Comparison of ENCODE assay signal across 31 mouse cellular contexts in genomic region chr6:54737255-54737654, GRCm38 (mm10). TPM values are rescaled to one million over a fixed set of nuclear protein-coding genes. Genes with fewer than 3 reads are reported as not detected.
DNase-seq lines count a peak whose midpoint lies in the region; ATAC-seq and TF ChIP-seq lines count a peak whose summit lies in the region.
"Had no signal": no experiment of that assay in that cellular context is flagged by ENCODE, and none has a peak within 500 bp of the region (broad histone marks: within the 10 kb centered on the region; RNA-seq: fewer than 3 reads in every experiment).

No protein-coding gene starts in this region.

- H3K4me3 ChIP-seq in thymus, adult 2 months (ENCODE audit: control insufficient read depth, insufficient read depth, low read length), result no peak overlapping the region
- no peak overlapping the region for H3K4me3 ChIP-seq in CH12.LX (replicated peaks in 1 of 3; ENCODE audit: low read depth in 2 of 3, low read length in 2 of 3, poor library complexity in 1 of 3)
- H3K4me3 ChIP-seq in macrophage (ENCODE audit: inconsistent target), result no peak overlapping the region
- no peak overlapping the region for H3K4me3 ChIP-seq in hindbrain, embryonic 16.5 days (ENCODE audit: low read length)
- no peak overlapping the region for H3K4me3 ChIP-seq in midbrain, embryonic 10.5 days
- H3K4me3 ChIP-seq: erythroblast, embryonic 14.5 days; gastrocnemius, adult 2 months; heart, adult 2 months; heart, embryonic 13.5 days; hindbrain, embryonic 15.5 days; limb, embryonic 10.5 days; limb, embryonic 15.5 days; liver, embryonic 13.5 days; midbrain, embryonic 12.5 days; myocyte; neural tube, embryonic 12.5 days had no signal

- no peaks in the 10 kb centered on the region for H3K36me3 ChIP-seq in thymus, adult 2 months (ENCODE audit: control insufficient read depth, insufficient read depth, low read length)
- H3K36me3 ChIP-seq in CH12.LX (replicated peaks in 1 of 2; ENCODE audit: control insufficient read depth in 1 of 2, insufficient read depth in 1 of 2, low read length in 1 of 2) (no peaks in the 10 kb centered on the region), macrophage (ENCODE audit: inconsistent target) (no peaks in the 10 kb centered on the region)
- H3K36me3 ChIP-seq in hindbrain, embryonic 16.5 days (ENCODE audit: control insufficient read depth, insufficient read depth, low read length), result no peaks in the 10 kb centered on the region
- no peaks in the 10 kb centered on the region for H3K36me3 ChIP-seq in midbrain, embryonic 10.5 days
- H3K36me3 ChIP-seq: heart, embryonic 13.5 days; hindbrain, embryonic 15.5 days; limb, embryonic 10.5 days; limb, embryonic 15.5 days; liver, embryonic 13.5 days; midbrain, embryonic 12.5 days; neural tube, embryonic 12.5 days had no signal

- 78% methylated on average over 3 of the region's 3 CpGs for WGBS in thymus, adult 2 months
- WGBS in macrophage (ENCODE audit: missing documents), result 86% methylated on average over 3 of the region's 3 CpGs
- 75% methylated on average over 3 of the region's 3 CpGs for WGBS in hindbrain, embryonic 16.5 days
- 87% methylated on average over 3 of the region's 3 CpGs for WGBS in midbrain, embryonic 10.5 days

- H3K79me2 ChIP-seq in CH12.LX (replicated peaks; ENCODE audit: control insufficient read depth, extremely low read depth, insufficient read depth, poor library complexity, severe bottlenecking) (no peaks in the 10 kb centered on the region), macrophage (ENCODE audit: inconsistent target) (no peaks in the 10 kb centered on the region)

- TF ChIP-seq RAD21 in CH12.LX (IDR thresholded peaks at IDR 0.05; ENCODE audit: low read depth, low read length), result no peak

- TF ChIP-seq EP300 in CH12.LX (IDR thresholded peaks at IDR 0.05; ENCODE audit: low read length), result no peak

- H3K9me3 ChIP-seq in CH12.LX (replicated peaks; ENCODE audit: low read length), result no peaks in the 10 kb centered on the region
- H3K9me3 ChIP-seq in hindbrain, embryonic 16.5 days (ENCODE audit: control insufficient read depth, low read length), result no peaks in the 10 kb centered on the region
- H3K9me3 ChIP-seq in midbrain, embryonic 10.5 days (replicated peaks), result no peaks in the 10 kb centered on the region
- H3K9me3 ChIP-seq: heart, embryonic 13.5 days; hindbrain, embryonic 15.5 days; limb, embryonic 10.5 days; limb, embryonic 15.5 days; liver, embryonic 13.5 days; midbrain, embryonic 12.5 days; neural tube, embryonic 12.5 days had no signal

- H3K9ac ChIP-seq in CH12.LX (ENCODE audit: insufficient read depth, low read depth), result no peak overlapping the region
- no peak overlapping the region for H3K9ac ChIP-seq in hindbrain, embryonic 16.5 days (ENCODE audit: low read depth, low read length)
- H3K9ac ChIP-seq: heart, embryonic 13.5 days; hindbrain, embryonic 15.5 days; limb, embryonic 15.5 days; liver, embryonic 13.5 days; midbrain, embryonic 12.5 days; neural tube, embryonic 12.5 days had no signal

- TF ChIP-seq POLR2A in thymus, adult 2 months (IDR thresholded peaks at IDR 0.05; ENCODE audit: control insufficient read depth, extremely low read depth, insufficient read depth, low read length, poor library complexity), result no peak
- TF ChIP-seq POLR2A in CH12.LX (IDR thresholded peaks at IDR 0.05; ENCODE audit: low read depth, low read length), result no peak

- DNase-seq in thymus, adult 2 months, result no peak
- no peak for DNase-seq in thymus, postnatal 36 days
- peak; percentile 15 for DNase-seq in CH12.LX (ENCODE audit: extremely low read depth)
- no peak for DNase-seq in testis, postnatal 14 days (ENCODE audit: low spot score)
- no peak for DNase-seq in midbrain, embryonic 10.5 days (ENCODE audit: low spot score)
- DNase-seq: adrenal gland, postnatal 25 days; cerebellum, adult 18-20 months; cerebellum, postnatal 14 days; gastrocnemius, adult 2 months; gastrocnemius, postnatal 36 days; heart, adult 2 months; heart, postnatal 10 days; kidney, adult 8-10 months; kidney, postnatal 10 days; layer of hippocampus, postnatal 36 days; liver, embryonic 13.5 days; lung, adult 18-20 months; lung, postnatal 10 days had no signal

- ATAC-seq in hindbrain, embryonic 16.5 days, result no peak
- ATAC-seq: forebrain, embryonic 16.5 days; intestine, embryonic 16.5 days; Patski had no signal

- peaks cover 13% of the 10 kb centered on the region for H3K4me1 ChIP-seq in thymus, adult 2 months (replicated peaks; ENCODE audit: control insufficient read depth, insufficient read depth, low read length)
- peaks cover 18 to 37% of the 10 kb centered on the region in 2 experiments for H3K4me1 ChIP-seq in CH12.LX (ENCODE audit: control insufficient read depth in 1 of 2, insufficient read depth in 2 of 2)
- no peaks in the 10 kb centered on the region for H3K4me1 ChIP-seq in hindbrain, embryonic 16.5 days (ENCODE audit: control insufficient read depth, insufficient read depth, low read depth, low read length)
- H3K4me1 ChIP-seq in midbrain, embryonic 10.5 days, result no peaks in the 10 kb centered on the region
- H3K4me1 ChIP-seq: heart, embryonic 13.5 days; hindbrain, embryonic 15.5 days; limb, embryonic 10.5 days; limb, embryonic 15.5 days; liver, embryonic 13.5 days; midbrain, embryonic 12.5 days; neural tube, embryonic 12.5 days had no signal

- no peak for TF ChIP-seq CTCF in thymus, adult 2 months (IDR thresholded peaks at IDR 0.05; ENCODE audit: borderline replicate concordance, control insufficient read depth, extremely low read depth, insufficient read depth, low read length, poor library complexity)
- TF ChIP-seq CTCF in CH12.LX (conservative IDR thresholded peaks at IDR 0.05 in 1 of 2, IDR thresholded peaks at IDR 0.05 in 1 of 2; ENCODE audit: low read depth in 2 of 2, low read length in 2 of 2), result no peak

- no peaks in the 10 kb centered on the region for H3K27me3 ChIP-seq in thymus, adult 2 months (ENCODE audit: control insufficient read depth, insufficient read depth, low read length)
- no peaks in the 10 kb centered on the region for H3K27me3 ChIP-seq in CH12.LX (replicated peaks)
- H3K27me3 ChIP-seq in hindbrain, embryonic 16.5 days (replicated peaks; ENCODE audit: control insufficient read depth, insufficient read depth, low read length), result no peaks in the 10 kb centered on the region
- H3K27me3 ChIP-seq in midbrain, embryonic 10.5 days (ENCODE audit: low read depth, poor library complexity, severe bottlenecking), result no peaks in the 10 kb centered on the region
- H3K27me3 ChIP-seq: heart, embryonic 13.5 days; hindbrain, embryonic 15.5 days; limb, embryonic 15.5 days; liver, embryonic 13.5 days; midbrain, embryonic 12.5 days; neural tube, embryonic 12.5 days; Patski had no signal

- in situ Hi-C loops in CH12.LX (cut with MboI; ENCODE audit: low pct_ligation_motif_present, low pct_unique_long_range_greater_than_20kb, low sequenced_read_pairs), result no loop called here

- H3K27ac ChIP-seq in thymus, adult 2 months (ENCODE audit: control insufficient read depth, insufficient read depth, low read length), result peak overlapping the region; percentile 76
- no peak overlapping the region for H3K27ac ChIP-seq in CH12.LX (ENCODE audit: insufficient read depth, low read depth)
- H3K27ac ChIP-seq in macrophage, result peak overlapping the region; percentile 67; the same call in 1 of the 2 replicates
- no peak overlapping the region for H3K27ac ChIP-seq in hindbrain, embryonic 16.5 days (ENCODE audit: low read depth, low read length)
- H3K27ac ChIP-seq in midbrain, embryonic 10.5 days (replicated peaks), result no peak overlapping the region
- H3K27ac ChIP-seq: gastrocnemius, adult 2 months; heart, adult 2 months; heart, embryonic 13.5 days; hindbrain, embryonic 15.5 days; limb, embryonic 10.5 days; limb, embryonic 15.5 days; liver, embryonic 13.5 days; midbrain, embryonic 12.5 days; neural tube, embryonic 12.5 days had no signal

- H3K4me2 ChIP-seq in CH12.LX (ENCODE audit: insufficient read depth, low read depth, poor library complexity, severe bottlenecking), result peak overlapping the region; percentile 16; the same call in 1 of the 2 replicates
- no peak overlapping the region for H3K4me2 ChIP-seq in hindbrain, embryonic 16.5 days (ENCODE audit: low read length)
- H3K4me2 ChIP-seq: heart, embryonic 13.5 days; hindbrain, embryonic 15.5 days; limb, embryonic 15.5 days; liver, embryonic 13.5 days; midbrain, embryonic 12.5 days; neural tube, embryonic 12.5 days had no signal

- dilution Hi-C loops in CH12.LX (cut with MboI; ENCODE audit: extremely low pct_ligation_motif_present, extremely low pct_unique_long_range_greater_than_20kb, low sequenced_read_pairs), result no loop called here

TF ChIP-seq in CH12.LX, 34 proteins besides CTCF, POLR2A, EP300 and RAD21:
- TF ChIP-seq CHD2 (IDR thresholded peaks at IDR 0.05; ENCODE audit: low read length) (no peak), BHLHE40 (IDR thresholded peaks at IDR 0.05; ENCODE audit: low read depth, low read length) (no peak), USF1 (IDR thresholded peaks at IDR 0.05; ENCODE audit: low read depth, low read length) (no peak), NELFE (IDR thresholded peaks at IDR 0.05; ENCODE audit: low read depth, low read length) (no peak), ZNF384 (IDR thresholded peaks at IDR 0.05; ENCODE audit: low read depth, low read length) (no peak), MEF2A (IDR thresholded peaks at IDR 0.05; ENCODE audit: borderline replicate concordance, low read depth, low read length) (no peak), ZC3H11A (IDR thresholded peaks at IDR 0.05; ENCODE audit: low read depth, low read length) (no peak), ELF1 (IDR thresholded peaks at IDR 0.05; ENCODE audit: low read depth, low read length) (no peak), CHD1 (IDR thresholded peaks at IDR 0.05; ENCODE audit: low read depth, low read length) (no peak), MYC (IDR thresholded peaks at IDR 0.05; ENCODE audit: low read depth, low read length) (no peak), RCOR1 (conservative IDR thresholded peaks at IDR 0.05; ENCODE audit: low read depth, low read length) (no peak)

RNA-seq across cellular contexts. Expression of gene Mturn, which starts 55.8 kb away (rescaled TPM):
- 14.8 and 15.6 TPM in 2 replicates for polyA plus RNA-seq in thymus, adult 2 months (2012; rRNA removed)
- total RNA-seq in CH12.LX (2012; rRNA removed), result 0.08 and 0.25 TPM in 2 replicates
- 0.20 and 0.23 TPM in 2 replicates for total RNA-seq in CH12.LX (2014; rRNA removed)
- 0.06 and 0.22 TPM in 2 replicates for polyA plus RNA-seq in CH12.LX (2012; ENCODE audit: insufficient read length, low read depth)
- total RNA-seq in macrophage (2018; cell fraction: chromatin; rRNA removed), result 10 to 100 TPM in 8 of 26 experiments, 1 to 10 TPM in 14, under 1 TPM in 4; 0.61 to 14.7 (median 4.2) TPM
- total RNA-seq in macrophage (2018; cell fraction: cytosol; rRNA removed), result 1 to 10 TPM in 13 of 26 experiments, under 1 TPM in 13; 0.09 to 3.8 (median 1.4) TPM
- 10 to 100 TPM in 2 of 26 experiments, 1 to 10 TPM in 19, under 1 TPM in 5; 0.29 to 16.9 (median 2.9) TPM for total RNA-seq in macrophage (2018; cell fraction: nucleus; rRNA removed)
- polyA plus RNA-seq in macrophage (2018), result 0.75 to 3.4 TPM (median 1.9 TPM) in 3 replicates
- polyA plus RNA-seq in hindbrain, embryonic 16.5 days (2015; fragmentation: Nextera tagmentation; extraction: Ambion mirVana), result 94.3 and 104 TPM in 2 replicates
- polyA plus RNA-seq in midbrain, embryonic 10.5 days (2016; fragmentation: Nextera tagmentation; extraction: Ambion mirVana), result 14.9 and 28.9 TPM in 2 replicates

Comparison
In these comparisons a context has a peak if more than half of its experiments do, and no peak if none do; other contexts are left out.
1. H3K27ac ChIP-seq: peak in thymus, adult 2 months (single experiment) and macrophage (single experiment); none in CH12.LX (single experiment), hindbrain, embryonic 16.5 days (single experiment) and midbrain, embryonic 10.5 days (single experiment).